Mouse (Mus musculus) naive thymus-derived CD4-positive, alpha-beta T cell, adult 5 months (primary cell): Measurements from ENCODE around the gene Tfam. TPM values are rescaled to one million over a fixed set of nuclear protein-coding genes. Genes with fewer than 3 reads are reported as not detected.

ENCODE experiments used
- polyA plus RNA-seq: library from polyadenylated mRNA; unstranded; fragments of 100-300 nt; shearing (Covaris generic); gene quantifications from one replicate; pipeline ENCODE4 v1.2.1, GENCODE M21; 2017

Gene Tfam
- 98.8 TPM for polyA plus RNA-seq

DNA sequence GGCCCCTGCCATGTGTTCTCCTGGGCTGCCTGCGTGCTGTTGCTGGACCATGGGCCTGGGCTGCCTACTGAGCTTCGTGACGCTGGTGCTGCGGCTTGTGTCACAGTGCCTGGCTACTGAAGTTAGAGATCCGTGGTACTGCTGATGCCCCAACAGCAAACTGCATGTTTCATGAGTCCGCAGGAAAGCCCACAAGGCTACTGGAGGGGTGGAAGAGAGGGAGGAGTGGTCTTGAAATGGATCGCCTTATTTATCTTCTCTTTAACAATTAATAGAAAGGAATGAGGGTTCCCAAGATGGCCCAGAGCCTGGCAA, at the start of gene Tfam:
TSS of gene Tfam (minus strand) at position 41 of the 315 bp plus-strand sequence.

DNA sequence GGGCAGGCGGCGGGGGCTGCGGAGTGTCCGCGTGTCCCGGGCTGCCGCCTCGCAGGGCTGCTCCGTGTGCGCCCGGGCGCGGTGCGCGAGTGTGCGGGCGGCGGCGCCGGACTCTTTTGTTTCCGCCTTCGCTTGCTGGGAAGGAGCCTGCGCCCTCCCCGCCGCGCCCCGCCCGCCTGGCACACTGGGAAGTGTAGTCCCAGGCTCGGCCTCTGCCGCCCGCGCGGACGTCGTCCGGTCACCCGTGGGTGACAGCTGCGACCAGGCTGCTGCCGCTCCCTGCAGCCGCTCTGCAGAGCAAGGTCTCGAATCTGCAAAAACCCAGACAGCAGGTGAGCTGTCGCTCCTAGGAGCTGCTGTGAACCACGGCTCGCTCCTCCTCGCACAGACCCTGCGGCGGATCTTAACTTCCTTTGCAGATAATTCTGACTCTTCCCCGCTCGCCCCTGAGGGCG, 47.1 kb upstream of the Tfam start, which contains the start of gene Ube2d1:
TSS of gene Ube2d1 (minus strand) at position 137 of the 455 bp plus-strand sequence.

Other genes starting within 250 kb of the Tfam start
- gene Bicc1, start 78.6 kb downstream of the Tfam start, polyA plus RNA-seq: not detected
- 63.3 TPM for gene Ube2d1, start 47.0 kb upstream of the Tfam start, polyA plus RNA-seq
- 13.5 TPM for gene Cisd1, start 106.7 kb upstream of the Tfam start, polyA plus RNA-seq
- gene Ipmk, start 109.5 kb upstream of the Tfam start, polyA plus RNA-seq: 34.1 TPM